Mouse (Mus musculus) small intestine, adult 10 weeks (tissue): Measurements from ENCODE around the gene She. TPM values are rescaled to one million over a fixed set of nuclear protein-coding genes. Genes with fewer than 3 reads are reported as not detected.

Experiments used
- polyA plus RNA-seq: library from polyadenylated mRNA; stranded (reverse); fragments of 350-450 nt; fragmentation: Illumina TruSeq; extraction: RNeasy Lipid Tissue Mini Kit (QIAGEN cat#74804); gene quantifications from one replicate; pipeline ENCODE4 v1.2.3, GENCODE M21; 2014; ENCODE audit warnings: low replicate concordance

She gene
- 2.5 TPM for polyA plus RNA-seq

GRCm38 (mm10) chr3:89830815-89831591, at the start of gene She:
TSS of gene She (plus strand) at chr3:89831370.

Other genes starting within 250 kb of the She start
- gene Adar, start 116.3 kb upstream of the She start, polyA plus RNA-seq, result 4.4 TPM
- 0.33 TPM for gene Chrnb2, start 66.7 kb upstream of the She start, polyA plus RNA-seq
- gene Ube2q1, start 57.8 kb upstream of the She start, polyA plus RNA-seq, result 69.1 TPM
- gene Il6ra, start 81.8 kb downstream of the She start, polyA plus RNA-seq, result 1.8 TPM
- 4.0 TPM for gene Atp8b2, start 132.1 kb downstream of the She start, polyA plus RNA-seq
- gene Hax1, start 167.4 kb downstream of the She start, polyA plus RNA-seq, result 26.7 TPM
- 86.9 TPM for gene 4933434E20Rik, start 220.3 kb downstream of the She start, polyA plus RNA-seq
- 60.7 TPM for gene Ubap2l, start 221.3 kb downstream of the She start, polyA plus RNA-seq
- 255 TPM for gene Tpm3, start 241.3 kb downstream of the She start, polyA plus RNA-seq